Mouse (Mus musculus) limb, embryonic 14.5 days (tissue): ENCODE measurements around the gene Myh10. TPM values are rescaled to one million over a fixed set of nuclear protein-coding genes. Genes with fewer than 3 reads are reported as not detected.

Experiments
- ATAC-seq: fragments of 200-750 bp; cut with Nextera tagmentation; 2 replicates; pipeline ENCODE4 v1.8.0; 2017; ENCODE audit warnings: low read depth, moderate number of reproducible peaks, moderate TSS enrichment; ENCODE audit not compliant: low FRiP score
- DNase-seq: peaks from one replicate; pipeline ENCODE4 v3.0.0-alpha.2; 2015; ENCODE audit warnings: low spot score
- H3K27ac ChIP-seq: fragments of 300-500 bp; sonication (generic); replicated peaks from 2 replicates; pipeline ENCODE4 v1.5.1; 2014; ENCODE audit warnings: low read depth, mild to moderate bottlenecking, low read length, moderate library complexity, mixed read lengths
- H3K27me3 ChIP-seq: fragments of 300-500 bp; sonication (generic); 2 replicates; pipeline ENCODE4 v1.6.1; 2014; ENCODE audit warnings: low read length, mixed read lengths; ENCODE audit not compliant: control insufficient read depth, insufficient read depth
- H3K36me3 ChIP-seq: fragments of 300-500 bp; sonication (generic); 2 replicates; pipeline ENCODE4 v1.6.1; 2014; ENCODE audit warnings: mild to moderate bottlenecking, low read length, moderate library complexity, mixed read lengths; ENCODE audit not compliant: control insufficient read depth, insufficient read depth
- H3K4me1 ChIP-seq: fragments of 300-500 bp; sonication (generic); 2 replicates; pipeline ENCODE4 v1.6.1; 2014; ENCODE audit warnings: antibody characterized with exemption, low read length, mixed read lengths; ENCODE audit not compliant: control insufficient read depth, insufficient read depth
- H3K4me2 ChIP-seq: fragments of 300-500 bp; sonication (generic); replicated peaks from 2 replicates; pipeline ENCODE4 v1.6.1; 2014; ENCODE audit warnings: low read depth, mild to moderate bottlenecking, low read length, moderate library complexity; ENCODE audit not compliant: severe bottlenecking
- H3K4me3 ChIP-seq: fragments of 300-500 bp; sonication (generic); replicated peaks from 2 replicates; pipeline ENCODE4 v1.5.1; 2014; ENCODE audit warnings: low read length
- H3K9ac ChIP-seq: fragments of 300-500 bp; sonication (generic); 2 replicates; pipeline ENCODE4 v1.6.1; 2014; ENCODE audit warnings: mild to moderate bottlenecking, low read depth, low read length, moderate library complexity; ENCODE audit not compliant: severe bottlenecking
- H3K9me3 ChIP-seq: fragments of 300-500 bp; sonication (generic); 2 replicates; pipeline ENCODE4 v1.6.1; 2016; ENCODE audit warnings: low read length; ENCODE audit not compliant: control insufficient read depth
- POLR2A ChIP-seq: fragments of 200-500 bp; IDR thresholded peaks from 2 replicates; pipeline ENCODE4 v1.8.0; 2012; ENCODE audit warnings: inconsistent platforms, mild to moderate bottlenecking, moderate library complexity, borderline replicate concordance; ENCODE audit not compliant: insufficient read depth, insufficient read length; ENCODE audit errors: extremely low read depth
- WGBS: fragments of 180-500 bp; shearing (Covaris S2); extraction: QIAGEN DNeasy Blood & Tissue Kit; methylation state at CpG from one replicate; pipeline ENCODE4 v1.1.7; 2014; 5-methylcytosine and 5-hydroxymethylcytosine counted together
- polyA plus RNA-seq, 2 experiments: library from polyadenylated mRNA; depleted of rRNA in 1 of 2; stranded (reverse) in 1 of 2; unstranded in 1 of 2; fragments of >200 nt; fragmentation: Nextera tagmentation in 1 of 2; extraction: Ambion mirVana in 1 of 2; gene quantifications; 2 replicates each; pipeline versions ENCODE4 v1.2.1 to v1.2.3; 2012 to 2014

Gene Myh10
- polyA plus RNA-seq, 2 experiments, result 129 to 167 TPM

- no peak for TF ChIP-seq POLR2A
- H3K4me2 ChIP-seq, result no peak overlapping the region
- H3K36me3 ChIP-seq, result no peaks in the 10 kb centered on the region
- peaks cover 18% of the 10 kb centered on the region for H3K4me1 ChIP-seq
- H3K27me3 ChIP-seq, result no peaks in the 10 kb centered on the region
- no peak for ATAC-seq
- H3K4me3 ChIP-seq, result no peak overlapping the region
- no peaks in the 10 kb centered on the region for H3K9me3 ChIP-seq
- 83% methylated on average over 1 of the region's 1 CpGs for WGBS
- H3K9ac ChIP-seq, result no peak overlapping the region
- no peak for DNase-seq
- H3K27ac ChIP-seq, result no peak overlapping the region
Observed at GRCm38 (mm10) chr11:68655524-68655923, 35.8 kb upstream of the Myh10 start.

- Histone ChIP-seq H3K4me3 (no peak overlapping the region), H3K4me1 (peaks cover 18% of the 10 kb centered on the region), H3K27ac (peak overlapping the region; percentile 53), H3K9ac (no peak overlapping the region), H3K9me3 (no peaks in the 10 kb centered on the region), H3K27me3 (no peaks in the 10 kb centered on the region), H3K4me2 (no peak overlapping the region), H3K36me3 (no peaks in the 10 kb centered on the region)
- ATAC-seq (no peak), DNase-seq (no peak)
- TF ChIP-seq POLR2A, result no peak
- WGBS, result 43% methylated on average over 6 of the region's 6 CpGs
Observed at GRCm38 (mm10) chr11:68656887-68657685, 34.3 kb upstream of the Myh10 start.

- Histone ChIP-seq H3K36me3 (no peaks in the 10 kb centered on the region), H3K27ac (peak overlapping the region; percentile 53; the same call in 1 of the 2 replicates), H3K27me3 (no peaks in the 10 kb centered on the region), H3K9ac (no peak overlapping the region), H3K4me1 (peaks cover 18% of the 10 kb centered on the region), H3K9me3 (no peaks in the 10 kb centered on the region), H3K4me2 (no peak overlapping the region), H3K4me3 (no peak overlapping the region)
- DNase-seq, result peak; percentile 74
- peak; percentile 67 for ATAC-seq
- 42% methylated on average over 9 of the region's 9 CpGs for WGBS
- no peak for TF ChIP-seq POLR2A
Observed at GRCm38 (mm10) chr11:68657811-68658210, 33.5 kb upstream of the Myh10 start.

- Histone ChIP-seq H3K27ac (peak overlapping the region; percentile 63), H3K4me1 (peaks cover 13% of the 10 kb centered on the region), H3K36me3 (no peaks in the 10 kb centered on the region), H3K27me3 (no peaks in the 10 kb centered on the region), H3K9me3 (peaks cover 5% of the 10 kb centered on the region), H3K4me2 (no peak overlapping the region), H3K4me3 (no peak overlapping the region), H3K9ac (no peak overlapping the region)
- DNase-seq (peak; percentile 68), ATAC-seq (peak; percentile 62)
- TF ChIP-seq POLR2A, result no peak
- WGBS, result 8% methylated on average over 2 of the region's 2 CpGs
Observed at GRCm38 (mm10) chr11:68665331-68665730, 26.0 kb upstream of the Myh10 start.

- H3K27ac ChIP-seq, result no peak overlapping the region
- 65% methylated on average over 2 of the region's 2 CpGs for WGBS
Observed at GRCm38 (mm10) chr11:68666210-68666609, 25.1 kb upstream of the Myh10 start.

More at GRCm38 (mm10) chr11:68666210-68666609, 25.1 kb upstream of the Myh10 start:
- Histone ChIP-seq H3K4me1 (peaks cover 13% of the 10 kb centered on the region), H3K9ac (no peak overlapping the region), H3K27me3 (no peaks in the 10 kb centered on the region), H3K4me2 (no peak overlapping the region), H3K36me3 (no peaks in the 10 kb centered on the region), H3K4me3 (no peak overlapping the region), H3K9me3 (peaks cover 5% of the 10 kb centered on the region)
- no peak for TF ChIP-seq POLR2A
- ATAC-seq, result no peak
- no peak for DNase-seq
